Mouse (Mus musculus) heart, adult 18-20 months (tissue): ENCODE data around the gene Traf3ip1. TPM values are rescaled to one million over a fixed set of nuclear protein-coding genes. Genes with fewer than 3 reads are reported as not detected.
A peak's percentile ranks its signal among the peaks of the same experiment; 100 is the strongest.
"Not testable (repeated sequence)": the region's sequence is repeated elsewhere in the genome, so short reads cannot be mapped to it uniquely, and the experiment has no call there.

Experiments used
- DNase-seq, 2 experiments: peaks; one replicate each; pipeline ENCODE4 v3.0.0; 2021 to 2022; ENCODE audit warnings: mixed read lengths in 1 of 2
- total RNA-seq, 2 experiments: library from RNA; stranded (reverse); gene quantifications; 2 replicates each; pipeline ENCODE4 v1.2.3; 2021

Traf3ip1 gene
- total RNA-seq, 2 experiments from 2014 or later: 6.0 to 6.5 TPM

GRCm38 (mm10) chr1:91465244-91465643, 29.2 kb upstream of the Traf3ip1 start:
- DNase-seq: no peak

- DNase-seq: no peak
Observed at GRCm38 (mm10) chr1:91466186-91466585, 28.3 kb upstream of the Traf3ip1 start.

GRCm38 (mm10) chr1:91469888-91470419, 24.5 kb upstream of the Traf3ip1 start:
- no peak for DNase-seq

- DNase-seq: not testable (repeated sequence)
Observed at GRCm38 (mm10) chr1:91478145-91478544, 16.3 kb upstream of the Traf3ip1 start.

GRCm38 (mm10) chr1:91478958-91479357, 15.5 kb upstream of the Traf3ip1 start:
- DNase-seq: no peak

- DNase-seq: no peak
Observed at GRCm38 (mm10) chr1:91482616-91483211, 11.7 kb upstream of the Traf3ip1 start.

- peak; percentile 81 to 96 for DNase-seq
Observed at GRCm38 (mm10) chr1:91483304-91484010, 11.0 kb upstream of the Traf3ip1 start.

- no peak for DNase-seq
Observed at GRCm38 (mm10) chr1:91484011-91484346, 10.5 kb upstream of the Traf3ip1 start.

- DNase-seq: no peak
Observed at GRCm38 (mm10) chr1:91485422-91485821, 9.0 kb upstream of the Traf3ip1 start.

GRCm38 (mm10) chr1:91486165-91486564, 8.3 kb upstream of the Traf3ip1 start:
- no peak for DNase-seq

- DNase-seq: no peak
Observed at GRCm38 (mm10) chr1:91490322-91490721, 4.1 kb upstream of the Traf3ip1 start.

GRCm38 (mm10) chr1:91492740-91493139, 1.7 kb upstream of the Traf3ip1 start:
- no peak for DNase-seq

GRCm38 (mm10) chr1:91493938-91494337, 509 bp upstream of the Traf3ip1 start:
- DNase-seq: no peak

- DNase-seq: no peak
Observed at GRCm38 (mm10) chr1:91495321-91495720, 874 bp downstream of the Traf3ip1 start.

- DNase-seq: no peak
Observed at GRCm38 (mm10) chr1:91498579-91498978, 4.1 kb downstream of the Traf3ip1 start.

- DNase-seq: no peak
Observed at GRCm38 (mm10) chr1:91504615-91505014, 10.2 kb downstream of the Traf3ip1 start.

- no peak for DNase-seq
Observed at GRCm38 (mm10) chr1:91514916-91515315, 20.5 kb downstream of the Traf3ip1 start.

- DNase-seq: no peak
Observed at GRCm38 (mm10) chr1:91515642-91516041, 21.2 kb downstream of the Traf3ip1 start.

GRCm38 (mm10) chr1:91523759-91524158, 29.3 kb downstream of the Traf3ip1 start:
- peak; percentile 50 to 75 for DNase-seq

GRCm38 (mm10) chr1:91525838-91526237, 31.4 kb downstream of the Traf3ip1 start:
- DNase-seq: peak; percentile 10 to 27

- DNase-seq: no peak
Observed at GRCm38 (mm10) chr1:91530166-91530565, 35.7 kb downstream of the Traf3ip1 start.

GRCm38 (mm10) chr1:91532243-91532642, 37.8 kb downstream of the Traf3ip1 start:
- DNase-seq: no peak

GRCm38 (mm10) chr1:91532892-91533291, 38.4 kb downstream of the Traf3ip1 start:
- DNase-seq: peak; percentile 23 to 39

- DNase-seq: peak; percentile 10 to 13
Observed at GRCm38 (mm10) chr1:91533483-91533882, 39.0 kb downstream of the Traf3ip1 start.
